Mouse (Mus musculus): ENCODE measurements at regions not wholly inside any gene's neighbourhood (a gene's known extent, or its start where the extent isn't known, plus 50 kb on each side); places are given as distances from the start of the nearest gene placed in this dataset.
A peak's percentile ranks its signal among the peaks of the same experiment; 100 is the strongest.

GRCm38 (mm10) chr1:194330471-194330870 is 287.5 kb upstream of the Plxna2 start:
- peak; percentile 25 for DNase-seq

- DNase-seq = no peak
These were observed 297.5 kb upstream of the Plxna2 start for GRCm38 (mm10) chr1:194320320-194321036.

DNA sequence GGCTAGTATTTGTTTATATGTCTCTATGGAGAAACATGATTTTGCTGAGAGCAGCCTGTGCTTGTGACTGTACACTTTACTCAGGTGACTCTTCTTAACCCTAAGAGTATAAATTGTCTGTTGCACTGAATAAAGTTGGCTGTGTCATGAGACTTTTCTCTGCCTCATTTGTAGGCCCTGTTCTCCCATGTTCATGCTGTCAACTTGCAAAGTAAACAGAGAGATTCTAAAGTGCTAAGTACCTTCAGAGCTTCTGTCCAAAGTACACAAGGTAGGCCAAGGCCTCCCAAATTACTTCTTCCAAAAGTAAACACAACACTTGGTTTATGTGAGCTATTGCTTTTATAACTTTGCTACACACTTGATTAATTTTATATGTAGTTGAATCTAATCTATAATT is 299.7 kb upstream of the Plxna2 start:
- no peak for DNase-seq

DNA sequence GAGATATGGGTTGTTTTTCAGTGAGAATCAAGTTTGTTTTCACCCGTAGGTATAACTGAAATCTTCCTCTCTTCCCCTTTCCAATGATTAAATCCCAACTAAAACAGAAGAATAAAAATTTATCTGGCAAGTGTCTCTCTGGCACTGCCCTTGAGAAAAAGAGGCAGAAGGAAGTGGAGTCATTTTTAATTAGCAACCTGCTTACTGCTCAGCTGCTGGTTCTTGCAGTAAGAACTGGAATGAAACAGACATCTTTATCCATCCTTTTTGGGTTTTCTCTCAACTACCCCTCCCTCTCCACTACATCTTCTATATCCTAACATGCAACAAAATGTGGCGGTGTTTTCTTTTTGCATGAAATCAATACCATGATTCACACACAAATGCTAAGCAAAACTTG is 302.4 kb upstream of the Plxna2 start:
- DNase-seq = no peak

DNA sequence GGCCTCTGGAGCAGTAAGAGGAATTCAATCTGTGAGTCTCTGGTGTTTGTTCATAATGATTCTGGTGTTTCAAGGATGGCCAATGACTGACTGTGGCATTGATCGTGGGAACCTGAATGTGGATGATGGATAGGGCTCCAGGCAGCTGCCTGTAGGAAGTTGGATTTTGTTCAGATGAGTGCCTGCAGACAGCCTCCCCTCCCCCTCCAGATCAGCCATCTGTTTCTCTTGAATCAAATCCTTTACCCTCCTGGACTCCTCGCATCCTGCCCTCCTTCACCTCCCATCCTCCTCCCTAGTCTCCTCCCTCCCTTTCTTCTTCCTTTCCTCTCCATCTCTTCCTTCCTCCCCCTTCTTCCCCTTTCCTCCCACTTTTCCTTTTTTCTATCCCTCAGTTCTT is 307.6 kb upstream of the Plxna2 start:
- no peak for DNase-seq

GRCm38 (mm10) chr1:194308648-194309047 is 309.4 kb upstream of the Plxna2 start:
- no peak for DNase-seq

DNA sequence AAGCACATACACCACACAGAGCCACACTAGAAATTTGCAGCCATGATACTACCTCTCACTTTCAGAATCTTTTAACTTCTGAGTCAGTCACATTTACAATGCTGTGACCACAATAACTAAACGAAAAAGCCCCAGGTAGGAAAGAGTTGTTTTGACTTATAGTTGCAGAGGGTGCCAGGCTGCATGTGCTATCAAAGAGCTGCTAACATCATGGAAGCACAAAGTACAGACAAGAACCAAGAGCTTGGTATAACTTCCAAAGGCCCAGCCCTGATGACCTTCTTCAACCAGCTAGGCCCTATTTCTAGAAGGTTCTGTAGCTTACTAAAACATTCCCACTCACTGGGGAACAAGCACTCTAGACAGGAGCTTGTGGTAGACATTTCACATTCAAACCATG is 314.1 kb upstream of the Plxna2 start:
- no peak for DNase-seq

DNA sequence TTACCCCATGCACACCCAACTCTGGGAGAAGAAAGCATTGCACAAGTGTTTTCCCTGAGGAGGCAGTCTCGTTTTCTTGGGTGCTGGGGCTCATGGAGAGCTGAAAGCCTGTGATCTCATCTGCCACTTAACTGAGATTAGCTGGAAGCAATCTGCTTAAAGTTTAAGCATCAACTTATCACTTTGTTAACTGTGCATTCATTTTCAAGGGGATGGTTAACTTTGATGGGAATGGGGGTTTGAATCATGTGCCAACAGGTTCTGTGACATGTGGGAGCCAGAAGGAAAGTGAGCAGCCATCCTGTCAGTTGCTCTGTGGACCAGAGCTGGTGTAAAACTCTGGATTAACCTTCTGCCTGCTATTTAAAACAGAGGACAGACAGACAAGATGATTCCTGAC is 315.2 kb upstream of the Plxna2 start:
- DNase-seq = no peak

GRCm38 (mm10) chr1:194281941-194282340 is 336.1 kb upstream of the Plxna2 start:
- DNase-seq = no peak

DNA sequence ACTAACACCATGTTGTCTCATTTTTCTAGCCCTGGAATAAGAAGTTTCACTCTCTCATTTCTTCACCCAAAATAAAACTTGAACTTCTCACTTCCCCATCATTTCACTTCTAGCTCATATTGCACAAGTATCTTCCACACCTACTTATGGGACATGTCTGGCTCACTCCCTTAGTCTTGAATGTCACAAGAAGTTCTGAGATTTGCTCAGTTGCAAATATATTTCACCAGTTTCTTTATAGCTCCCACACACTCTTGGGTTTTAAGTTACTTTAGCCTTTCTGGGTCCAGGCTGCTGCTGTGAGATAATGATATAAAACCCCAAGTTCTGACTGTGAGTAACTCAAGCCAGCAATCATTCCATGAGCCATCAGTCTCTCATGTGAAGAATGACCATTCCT is 350.0 kb upstream of the Plxna2 start:
- no peak for DNase-seq

- no peak for DNase-seq
These were observed 355.6 kb upstream of the Plxna2 start for GRCm38 (mm10) chr1:194262374-194262773.

DNA sequence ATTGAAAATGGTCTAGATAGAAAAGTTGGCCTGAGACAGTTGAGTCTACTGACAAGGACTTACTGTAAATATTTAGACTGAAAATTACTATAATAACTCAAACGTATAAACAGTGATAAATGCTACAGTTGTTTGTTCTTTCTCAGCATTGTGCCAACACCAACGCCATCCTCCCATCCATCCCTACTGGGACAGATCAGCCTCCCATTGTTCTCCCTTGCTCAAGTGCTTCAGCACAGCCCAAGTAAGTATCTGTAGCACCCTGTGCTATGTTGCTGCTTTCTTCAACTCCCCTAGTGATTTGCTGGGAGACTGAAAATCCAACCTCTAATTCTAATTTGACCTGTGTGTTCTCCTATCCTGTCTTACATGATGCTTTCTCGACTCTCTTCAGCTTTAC is 358.1 kb upstream of the Plxna2 start:
- no peak for DNase-seq

GRCm38 (mm10) chr1:194244776-194245366 is 373.1 kb upstream of the Plxna2 start:
- DNase-seq = no peak

DNA sequence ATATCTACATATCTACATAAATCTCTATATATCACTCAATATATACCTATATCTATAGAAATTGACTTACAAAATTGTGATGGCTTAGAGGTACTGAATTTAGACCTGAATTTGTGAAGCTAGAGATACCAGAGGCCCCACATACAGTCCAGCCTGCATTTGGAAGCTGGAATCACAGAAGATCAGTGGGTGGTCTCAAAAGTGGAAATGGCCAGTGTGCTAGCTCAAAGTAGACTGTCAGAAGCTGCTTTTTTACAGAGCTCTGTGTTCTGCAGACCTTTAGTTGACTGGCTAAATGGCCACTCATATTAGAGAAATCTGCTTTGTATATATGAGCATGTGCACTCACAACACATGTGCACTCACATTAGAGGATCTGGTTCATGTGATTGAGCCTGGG is 376.9 kb upstream of the Plxna2 start:
- no peak for DNase-seq

- DNase-seq = peak; percentile 52
These were observed 386.8 kb upstream of the Plxna2 start for GRCm38 (mm10) chr1:194231206-194231605.

GRCm38 (mm10) chr1:194226550-194227160 is 391.4 kb upstream of the Plxna2 start:
- DNase-seq = no peak

DNA sequence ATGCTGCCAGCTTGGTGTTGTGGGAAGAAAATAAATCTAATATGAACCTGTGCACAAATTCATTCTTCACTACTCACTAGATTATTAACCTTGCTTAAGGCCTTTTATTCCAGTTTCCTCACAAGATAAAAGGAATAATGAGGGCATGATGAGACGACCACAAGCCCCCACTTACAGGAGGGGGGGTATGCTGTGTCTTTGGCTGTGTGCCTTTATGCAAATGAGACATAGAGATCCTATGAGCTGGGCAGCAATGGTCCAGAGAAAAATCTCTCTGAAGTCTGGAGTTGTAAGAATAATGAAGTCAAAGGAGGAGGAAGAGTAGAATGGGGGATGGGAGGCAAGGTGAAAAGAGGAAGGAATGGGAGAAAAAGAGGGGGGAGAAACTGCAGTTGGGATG is 392.2 kb upstream of the Plxna2 start:
- DNase-seq = no peak

GRCm38 (mm10) chr1:194224046-194224445 is 394.0 kb upstream of the Plxna2 start:
- no peak for DNase-seq

DNA sequence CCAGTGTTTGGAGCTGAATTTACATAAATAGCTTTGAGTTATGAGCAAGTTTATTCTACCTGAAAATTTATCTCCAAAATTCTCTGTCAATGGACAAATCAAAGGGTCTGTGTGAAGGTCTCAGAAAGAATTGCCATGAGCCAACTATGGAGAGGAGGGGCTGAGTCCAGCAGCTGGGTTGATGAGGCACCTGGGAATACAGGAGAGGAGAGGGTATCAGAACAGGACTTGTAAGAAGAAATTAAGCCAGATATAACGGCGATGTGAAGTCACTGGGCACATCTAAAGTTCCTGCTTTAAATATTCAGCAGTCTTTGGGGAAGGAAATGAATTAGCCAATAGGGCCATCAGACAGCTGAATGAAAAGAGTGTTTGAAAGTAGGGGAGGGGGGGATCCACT is 394.4 kb upstream of the Plxna2 start:
- no peak for DNase-seq

DNA sequence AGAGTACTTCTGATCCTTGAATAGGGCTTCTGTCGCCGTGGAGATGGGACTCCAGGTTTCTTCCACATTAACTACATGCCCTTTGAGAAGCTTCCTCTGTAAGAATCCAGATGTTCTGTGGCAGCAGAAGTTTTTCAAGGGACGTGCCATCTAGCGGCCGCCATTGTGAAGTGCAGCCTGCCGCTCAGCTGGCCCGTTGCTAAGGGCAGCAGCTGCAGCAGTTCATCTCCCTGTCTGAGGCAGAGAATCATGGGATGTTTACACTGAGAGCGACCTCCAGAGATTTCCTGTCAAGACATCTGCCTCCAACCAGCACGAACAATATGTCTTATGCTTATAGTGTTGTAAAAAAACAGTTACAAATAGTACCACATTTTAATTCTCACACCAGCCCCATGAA is 395.0 kb upstream of the Plxna2 start:
- peak; percentile 54 for DNase-seq

DNA sequence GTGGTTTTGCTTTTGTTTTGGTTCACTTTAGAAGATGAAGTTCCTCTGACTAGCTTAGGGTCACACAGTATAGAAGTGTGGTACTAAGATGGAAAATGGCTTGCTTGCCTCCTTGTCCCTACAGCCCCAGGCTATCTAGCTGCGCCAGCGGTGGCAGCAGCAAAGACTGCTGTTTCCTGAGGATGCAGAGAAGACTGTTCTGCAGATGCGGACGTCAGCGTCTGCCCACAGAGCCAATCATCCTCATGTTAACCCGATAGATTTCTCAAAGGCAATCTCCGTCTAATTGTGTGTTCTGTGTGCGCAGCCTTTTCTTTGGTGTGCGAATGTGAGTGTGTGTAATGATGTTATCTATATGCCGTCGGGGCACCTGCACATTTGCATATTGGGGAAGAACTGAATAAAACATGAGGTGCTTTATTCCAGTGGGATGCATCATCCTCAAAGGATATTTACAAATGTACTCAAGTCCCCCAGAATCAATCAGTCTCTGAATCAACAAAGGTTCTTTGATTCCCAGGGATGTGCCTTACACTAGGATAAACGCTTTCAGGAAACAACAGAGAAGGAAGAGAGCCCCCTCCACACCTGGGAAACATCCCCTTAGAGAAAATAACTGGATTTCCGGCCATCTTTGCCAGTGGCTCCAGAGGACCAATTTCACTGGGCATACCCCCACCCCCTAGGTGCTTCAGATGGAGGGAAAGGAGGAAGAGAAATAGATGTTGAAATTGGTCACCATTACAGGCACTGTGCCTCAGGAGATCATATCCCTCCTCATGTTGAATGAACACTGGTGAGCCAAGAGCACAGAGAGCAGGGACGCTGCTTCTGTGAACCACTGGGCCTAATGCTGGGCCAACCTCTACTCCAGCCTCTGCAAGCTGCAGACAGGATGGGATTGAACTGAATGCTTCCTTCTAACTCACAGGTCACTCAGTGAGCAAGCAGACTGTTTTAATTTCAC is 409.7 kb upstream of the Plxna2 start:
- DNase-seq = no peak

GRCm38 (mm10) chr1:194197516-194197915 is 420.5 kb upstream of the Plxna2 start:
- no peak for DNase-seq

GRCm38 (mm10) chr1:194182293-194182692 is 435.7 kb upstream of the Plxna2 start:
- no peak for DNase-seq

All from layer of hippocampus, adult 9-11 months (tissue).